Mouse (Mus musculus) ovary, postnatal 36 days (tissue): Measurements from ENCODE around the gene Plod3.
A peak's percentile ranks its signal among the peaks of the same experiment; 100 is the strongest.
"Not testable (repeated sequence)": the region's sequence is repeated elsewhere in the genome, so short reads cannot be mapped to it uniquely, and the experiment has no call there.

ENCODE experiments used
- DNase-seq: peaks from one replicate; pipeline ENCODE4 v3.0.0; 2022; ENCODE audit warnings: low spot score, mixed read lengths

Plod3 gene

DNA sequence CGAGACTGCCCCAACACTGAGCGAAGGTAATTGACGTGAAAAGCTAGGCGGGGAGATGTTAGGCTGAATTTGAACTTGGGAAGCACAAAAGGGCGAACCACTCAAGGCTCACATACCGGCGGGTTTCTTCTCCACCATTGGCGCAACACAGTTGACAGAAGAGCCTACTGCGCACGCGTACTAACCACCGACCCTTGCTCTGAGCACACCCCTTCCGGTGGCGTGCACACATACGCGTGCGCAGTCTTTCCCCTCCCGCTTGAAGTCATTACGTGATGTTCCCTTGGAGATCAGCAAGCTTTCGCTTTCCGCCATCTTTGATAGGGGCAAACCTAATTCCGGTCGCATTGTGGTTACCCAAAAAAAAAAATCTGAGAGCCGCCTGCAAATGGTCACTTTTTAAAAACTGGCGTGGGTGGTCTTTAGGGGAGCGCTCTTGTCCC is at the start of gene Plod3:
TSS of gene Plod3 (plus strand) at position 325 of the 443 bp plus-strand sequence.
- DNase-seq: peak; percentile 93

DNA sequence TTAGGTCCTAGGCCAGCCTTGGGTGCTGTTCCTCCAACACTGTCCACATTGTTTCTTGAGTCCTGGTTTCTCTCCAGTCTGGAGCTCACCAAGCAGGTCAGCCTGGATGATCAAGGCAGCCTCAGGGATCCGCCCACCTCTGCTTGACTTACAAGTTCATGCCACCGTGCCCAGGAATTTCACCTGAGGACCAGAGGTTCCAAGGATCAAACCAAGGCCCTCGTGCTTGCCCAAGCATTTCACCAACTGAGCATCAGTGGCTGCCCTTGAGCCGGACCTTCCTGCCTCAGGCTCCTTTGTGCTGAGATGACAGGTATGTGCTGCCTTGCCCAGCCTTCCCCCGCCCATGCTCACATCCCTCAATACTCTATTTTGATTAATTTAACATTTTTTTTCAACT is 49.2 kb upstream of the Plod3 start:
- no peak for DNase-seq

DNA sequence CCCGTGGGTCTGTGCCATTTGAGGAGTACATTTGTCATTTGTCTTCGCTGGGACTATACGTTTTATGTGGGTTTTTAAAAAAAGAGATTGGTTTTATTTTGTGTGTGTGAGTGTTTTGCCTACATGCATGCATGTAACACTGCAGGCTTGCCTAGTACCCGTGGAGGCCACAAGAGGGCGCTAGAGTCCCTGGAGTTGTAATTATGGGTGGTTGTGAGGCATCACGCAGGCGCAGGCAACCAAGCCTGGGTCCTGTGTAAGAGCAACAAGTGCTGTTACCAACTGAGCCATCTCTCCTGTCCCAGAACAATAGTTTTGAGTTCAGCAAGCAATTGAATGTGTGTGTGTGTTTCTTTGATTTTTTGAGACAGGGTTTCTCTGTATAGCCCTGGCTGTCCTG is 47.5 kb upstream of the Plod3 start:
- DNase-seq: no peak

DNA sequence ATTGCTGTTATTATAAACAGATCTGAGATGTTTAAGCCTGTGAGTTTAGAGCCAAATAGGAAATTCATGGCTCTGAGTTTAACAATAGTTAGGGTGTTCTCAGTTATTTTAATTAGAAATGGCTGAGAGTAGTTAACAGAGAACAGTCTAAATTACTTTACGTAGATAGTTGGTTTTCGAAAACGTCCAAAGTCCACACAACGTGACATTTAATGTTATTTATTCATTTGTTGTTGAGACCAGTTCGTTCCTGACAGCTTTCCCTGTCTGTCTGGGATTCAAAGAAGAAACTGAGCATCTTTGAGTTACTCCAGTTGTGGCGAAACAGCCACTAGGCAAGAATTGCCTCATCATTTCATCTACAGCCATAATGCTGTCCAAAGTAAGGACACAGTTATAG is 46.8 kb upstream of the Plod3 start:
- not testable (repeated sequence) for DNase-seq

DNA sequence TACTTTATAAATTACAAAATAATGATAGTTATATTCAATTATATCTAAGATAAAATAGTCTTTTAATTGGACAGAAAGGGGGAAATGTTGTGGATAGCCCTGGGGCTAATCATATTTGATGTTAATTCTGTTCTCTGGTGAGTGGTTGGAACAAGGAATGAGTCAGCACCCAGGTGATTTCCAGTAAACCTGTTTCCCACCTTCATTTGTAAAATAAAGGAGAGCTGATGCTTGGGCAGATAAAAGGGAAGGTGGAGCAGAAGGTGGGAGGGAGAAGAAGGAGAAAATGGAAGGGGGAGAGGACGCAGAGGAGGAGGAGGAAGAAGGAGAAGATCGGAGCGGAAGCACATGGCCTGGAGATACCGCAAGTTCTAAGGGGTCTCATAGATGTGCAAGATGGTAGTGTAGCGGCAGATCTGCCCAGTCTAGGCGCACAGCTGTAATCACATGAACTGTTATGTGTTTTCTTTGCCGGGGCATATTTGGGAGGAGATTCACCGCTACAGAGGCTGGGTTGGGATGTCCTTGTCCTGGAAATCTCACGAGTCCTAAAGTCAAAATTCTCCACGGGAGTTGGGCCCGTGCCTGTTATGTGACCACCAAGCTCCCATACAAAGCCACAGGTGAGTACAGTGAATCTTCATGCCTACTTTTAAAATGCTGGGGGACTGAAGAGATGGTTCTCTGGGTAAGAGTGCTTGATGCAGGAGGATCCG is 45.8 kb upstream of the Plod3 start:
- DNase-seq: no peak

DNA sequence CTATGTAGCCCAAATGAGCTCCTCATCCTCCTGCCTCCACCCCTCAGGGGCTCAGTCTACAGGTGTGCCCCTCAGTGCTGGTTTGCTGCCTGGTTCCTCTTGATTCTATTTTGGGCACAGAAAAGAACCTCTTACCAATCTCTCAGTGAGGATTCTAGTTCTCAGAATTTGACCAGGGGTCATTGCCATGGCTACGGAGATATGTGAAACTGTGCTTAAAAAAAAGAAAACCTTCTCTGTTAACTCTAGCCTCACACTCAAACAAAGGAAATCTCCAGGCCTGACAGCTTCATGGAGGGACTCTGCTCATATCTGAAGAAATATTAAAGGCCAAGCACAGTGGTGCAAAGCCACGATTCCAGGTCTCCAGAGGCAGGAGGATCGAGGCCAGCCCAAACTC is 44.0 kb upstream of the Plod3 start:
- no peak for DNase-seq

DNA sequence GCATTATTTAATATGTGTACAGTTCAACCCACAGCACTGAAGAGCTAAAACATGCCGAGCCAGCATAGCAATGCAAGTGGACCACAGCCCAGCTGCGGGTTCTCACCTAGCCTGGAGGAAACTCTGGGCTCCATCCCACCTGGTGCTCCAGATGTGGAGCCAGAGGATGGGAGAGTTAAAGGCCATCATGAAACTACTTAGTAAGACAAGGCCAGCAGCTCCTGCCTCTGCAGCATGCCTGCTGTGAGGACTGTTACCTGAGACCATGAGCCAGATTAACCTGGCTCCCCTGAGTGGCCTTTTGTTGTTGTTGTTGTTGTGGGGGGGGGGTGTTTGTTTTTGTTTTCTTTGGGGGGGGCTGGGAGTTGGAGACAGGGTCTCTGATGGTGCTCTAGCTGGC is 43.4 kb upstream of the Plod3 start:
- DNase-seq: no peak

DNA sequence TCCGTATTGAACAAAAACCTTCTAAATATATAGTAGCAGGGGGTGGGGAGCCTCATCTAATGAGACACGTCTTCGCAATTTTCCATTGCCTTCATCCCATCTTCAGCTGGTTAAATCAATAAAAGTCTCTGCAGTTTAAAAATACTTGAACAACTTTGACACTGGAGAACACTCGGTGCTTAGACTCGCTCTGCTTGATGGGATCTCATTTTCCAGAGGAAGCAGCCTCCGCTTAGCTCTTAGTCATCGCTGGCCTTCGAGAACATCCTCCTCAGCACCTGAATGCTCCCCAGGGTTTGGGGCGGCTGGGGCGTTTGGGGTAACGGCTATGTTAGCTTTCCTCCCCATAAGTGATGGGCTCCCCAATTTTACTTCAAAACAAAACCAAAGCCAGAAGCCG is 41.7 kb upstream of the Plod3 start:
- no peak for DNase-seq

DNA sequence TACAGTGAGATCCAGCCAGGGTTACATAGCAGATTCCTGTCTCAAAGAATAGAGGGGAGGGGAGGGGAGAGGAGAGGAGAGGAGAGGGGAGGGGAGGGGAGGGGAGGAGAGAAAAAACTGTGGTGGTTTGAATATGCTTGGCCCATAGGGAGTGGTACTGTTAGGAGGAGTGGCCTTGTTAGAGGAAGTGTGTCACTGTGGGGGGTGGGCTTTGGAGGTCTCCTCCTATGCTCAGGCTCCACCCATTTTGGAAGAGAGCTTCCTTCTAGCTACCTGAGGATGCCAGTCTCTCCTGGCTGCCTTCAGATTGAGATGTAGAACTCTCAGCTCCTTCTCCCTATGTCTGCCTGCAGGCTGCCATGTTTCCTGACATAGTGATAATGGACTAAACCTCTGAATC is 38.9 kb upstream of the Plod3 start:
- DNase-seq: no peak

DNA sequence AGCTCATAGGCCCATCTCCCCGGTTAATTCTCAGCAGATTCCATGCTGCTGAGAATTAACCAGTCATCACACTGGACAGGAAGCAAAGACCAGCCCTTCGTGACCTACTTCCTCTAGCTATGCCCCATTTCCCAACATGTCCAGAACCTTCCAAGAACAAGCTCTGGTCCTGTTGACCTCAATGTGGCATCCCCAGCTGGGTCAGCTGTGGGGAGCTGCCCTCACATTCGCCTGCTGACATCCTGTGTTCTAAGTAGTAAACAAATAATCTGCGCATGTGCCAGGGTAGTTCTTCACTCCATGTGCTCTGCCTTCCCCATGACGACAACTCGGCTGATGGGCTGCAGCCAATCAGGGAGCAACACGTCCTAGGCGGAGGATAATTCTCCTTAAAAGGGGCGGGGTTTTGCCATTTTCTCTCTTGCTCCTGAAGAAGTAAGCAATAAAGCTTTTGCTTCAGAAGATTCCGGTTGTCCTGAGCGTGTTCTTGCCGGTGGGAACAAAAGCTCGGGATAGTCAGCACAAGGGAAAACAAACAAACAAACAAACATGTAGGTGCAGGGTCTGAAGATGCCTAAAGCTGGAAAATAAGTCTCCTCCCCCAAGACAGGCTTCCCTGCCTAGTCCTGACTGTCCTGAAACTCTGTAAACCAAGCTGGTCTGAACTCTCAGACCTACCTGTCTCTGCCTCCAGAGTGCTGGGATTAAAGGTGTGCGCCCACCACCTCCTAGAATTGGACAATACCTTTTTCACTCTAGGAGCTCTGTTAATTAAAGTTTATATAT is 37.1 kb upstream of the Plod3 start:
- not testable (repeated sequence) for DNase-seq

DNA sequence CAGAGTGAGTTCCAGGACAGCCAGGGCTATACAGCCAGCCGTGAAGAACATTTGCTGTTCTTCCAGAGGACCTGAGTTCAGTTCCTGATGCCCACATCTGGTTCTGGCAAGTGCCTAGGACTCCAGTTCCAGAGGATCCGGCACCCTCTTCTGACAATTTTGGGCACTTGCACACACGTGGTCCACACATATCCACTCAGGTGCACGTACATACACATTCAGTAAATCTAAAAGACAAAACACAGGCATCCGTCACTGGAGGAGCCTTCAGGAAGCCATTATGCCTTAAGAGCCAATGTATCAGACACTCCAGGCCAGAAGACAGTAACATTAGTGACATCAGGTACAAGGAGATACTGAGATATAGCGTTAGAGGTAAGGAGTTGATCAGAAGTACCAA is 36.3 kb upstream of the Plod3 start:
- no peak for DNase-seq

DNA sequence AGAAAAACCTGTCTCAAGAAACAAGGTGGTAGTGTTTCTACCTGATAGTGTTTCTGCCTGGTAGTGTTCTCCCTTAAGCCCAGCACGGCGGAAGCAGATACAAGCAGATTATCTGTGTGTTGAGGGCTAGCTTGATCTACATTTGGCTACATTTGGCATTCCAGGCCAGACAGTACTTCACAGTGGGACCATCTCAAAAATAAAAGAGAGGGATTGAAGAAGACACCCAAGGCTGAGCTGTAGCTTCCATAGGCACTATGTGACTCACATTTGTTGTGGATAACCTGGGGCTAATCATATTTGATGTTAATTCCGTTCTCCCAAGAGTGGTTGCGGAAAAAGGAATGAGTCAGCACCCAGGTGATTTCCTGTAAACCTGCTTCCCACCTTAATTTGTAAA is 34.7 kb upstream of the Plod3 start:
- no peak for DNase-seq

DNA sequence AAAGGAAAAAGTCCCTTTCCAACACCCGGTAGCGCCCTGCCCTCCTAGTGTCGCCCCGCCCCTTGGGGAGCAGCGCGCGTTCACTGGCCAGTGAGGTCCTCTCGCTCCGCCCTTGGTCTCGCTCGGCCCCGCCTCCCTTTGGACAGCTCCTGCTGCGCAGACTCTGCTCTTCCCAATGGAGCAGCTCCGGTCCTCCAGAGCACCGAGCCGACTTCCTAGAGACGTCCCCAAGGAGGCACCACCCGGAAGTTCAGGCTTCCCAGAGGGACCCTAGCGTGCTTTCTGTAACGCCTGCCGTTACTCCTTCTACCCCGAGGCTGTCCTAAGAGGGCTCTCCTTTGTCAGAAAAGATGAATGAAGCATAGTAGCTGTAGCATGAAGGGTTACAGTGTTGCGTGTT is 33.8 kb upstream of the Plod3 start, which contains the start of gene Fis1:
TSS of gene Fis1 (plus strand) at position 261 of the 400 bp plus-strand sequence.
- DNase-seq: peak; percentile 97

DNA sequence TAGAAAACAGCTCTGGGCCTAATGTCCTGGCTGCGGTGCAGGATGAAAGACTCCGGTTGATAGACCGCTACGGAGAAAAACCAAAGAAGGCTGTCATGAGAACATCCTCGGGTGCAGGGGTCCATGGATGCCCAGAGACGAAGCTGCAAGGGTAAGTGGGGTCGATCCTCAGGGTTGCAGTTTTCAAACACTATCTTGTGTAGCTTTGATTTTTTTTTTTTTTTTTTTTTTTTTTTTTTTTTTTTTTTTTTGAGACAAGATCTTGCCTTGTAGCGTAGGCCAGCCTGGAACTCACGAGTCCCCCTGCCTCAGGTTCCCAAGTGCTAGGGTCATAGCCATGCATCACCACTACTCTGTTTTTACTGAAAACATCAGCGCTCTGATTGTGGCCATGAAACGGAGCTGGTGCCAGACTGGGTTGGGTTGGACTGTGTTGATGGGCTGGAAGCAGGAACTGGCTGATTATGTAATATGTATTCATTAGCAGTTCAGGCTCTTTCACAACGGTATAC is 33.3 kb upstream of the Plod3 start:
- no peak for DNase-seq

DNA sequence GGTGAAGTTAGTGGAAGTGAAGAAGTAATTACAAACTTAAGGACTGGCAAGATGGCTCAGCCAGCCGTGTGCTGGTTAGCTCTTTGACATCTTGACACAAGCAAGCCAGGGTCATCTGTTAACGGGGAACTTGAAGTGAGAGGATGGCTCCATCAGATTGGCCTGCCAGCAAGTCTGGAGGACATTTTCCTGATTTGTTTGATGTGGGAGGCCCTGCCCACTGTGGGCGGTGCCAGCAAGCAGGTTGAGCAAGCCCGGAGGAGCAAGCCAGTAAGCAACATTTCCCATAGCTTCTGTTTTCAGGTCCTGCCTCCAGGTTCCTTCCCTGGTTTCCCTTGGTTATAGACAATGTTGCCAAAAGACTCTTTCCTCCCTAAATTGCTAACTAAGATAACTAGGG is 31.2 kb upstream of the Plod3 start:
- no peak for DNase-seq

DNA sequence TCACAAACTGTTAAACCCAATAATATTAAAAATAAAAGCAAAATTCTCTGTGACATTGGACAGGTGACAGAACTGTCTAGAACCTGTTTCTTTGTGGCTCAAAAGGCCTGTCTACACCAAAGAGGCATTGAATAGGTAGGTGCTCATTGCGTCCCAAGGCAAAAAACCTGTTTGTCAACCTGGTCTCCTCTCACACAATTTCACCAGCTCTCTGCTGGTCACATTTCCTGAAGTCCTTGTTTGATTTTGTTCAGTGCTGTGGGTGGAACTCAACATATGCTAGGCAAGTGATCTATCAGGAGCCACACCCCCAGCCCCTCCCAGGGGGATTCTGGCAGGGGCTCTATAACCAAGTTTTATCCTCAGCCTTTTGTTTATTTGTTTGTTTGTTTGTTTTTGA is 29.6 kb upstream of the Plod3 start:
- no peak for DNase-seq

DNA sequence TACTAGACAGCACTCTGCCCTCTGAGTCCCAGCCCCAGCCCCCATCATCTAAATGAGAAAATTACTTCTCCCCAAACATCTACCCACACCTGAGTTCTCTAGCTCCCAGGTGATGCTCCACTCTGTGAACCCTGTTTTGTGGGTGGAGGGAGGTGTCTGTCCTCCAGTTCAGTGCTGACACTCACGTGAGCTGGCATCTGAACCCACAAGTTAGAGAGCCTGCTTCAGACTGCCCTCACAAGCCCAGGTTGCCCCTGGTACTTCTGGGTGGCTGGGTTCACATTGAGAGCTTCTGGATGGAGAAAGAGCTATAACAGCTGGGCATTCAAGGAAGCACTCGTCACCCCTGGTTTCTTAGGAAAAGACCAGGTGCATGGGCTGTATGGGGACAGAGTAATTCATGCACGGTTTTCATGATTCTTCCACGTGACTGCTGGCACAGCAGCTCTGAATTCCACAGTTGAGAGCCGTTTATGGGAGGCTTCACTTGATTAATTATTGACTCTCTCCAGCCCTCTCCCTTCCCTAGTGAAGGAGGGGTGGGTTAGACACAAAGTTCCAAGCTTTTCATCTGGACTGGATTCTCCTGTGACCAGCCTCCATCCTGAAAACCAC is 27.7 kb upstream of the Plod3 start:
- DNase-seq: no peak

DNA sequence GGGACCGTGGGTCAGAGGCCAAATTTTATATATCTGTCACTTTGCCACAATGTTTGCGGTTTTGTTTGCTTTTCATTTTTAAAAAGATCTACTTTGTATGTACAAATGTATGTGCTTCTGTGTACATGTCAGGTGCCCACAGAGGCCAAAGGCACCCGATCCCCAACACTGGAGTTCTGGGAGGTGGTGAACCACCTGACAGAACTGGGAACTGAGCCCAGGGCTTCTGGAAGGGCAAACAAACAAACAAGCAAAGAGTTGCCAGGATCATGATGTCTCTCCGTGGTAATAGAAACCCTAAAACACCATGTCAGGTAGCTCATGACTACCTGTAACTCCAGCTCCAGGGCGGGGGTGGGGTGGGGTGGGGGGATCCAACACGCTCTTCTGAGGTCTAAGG is 26.8 kb upstream of the Plod3 start:
- no peak for DNase-seq

DNA sequence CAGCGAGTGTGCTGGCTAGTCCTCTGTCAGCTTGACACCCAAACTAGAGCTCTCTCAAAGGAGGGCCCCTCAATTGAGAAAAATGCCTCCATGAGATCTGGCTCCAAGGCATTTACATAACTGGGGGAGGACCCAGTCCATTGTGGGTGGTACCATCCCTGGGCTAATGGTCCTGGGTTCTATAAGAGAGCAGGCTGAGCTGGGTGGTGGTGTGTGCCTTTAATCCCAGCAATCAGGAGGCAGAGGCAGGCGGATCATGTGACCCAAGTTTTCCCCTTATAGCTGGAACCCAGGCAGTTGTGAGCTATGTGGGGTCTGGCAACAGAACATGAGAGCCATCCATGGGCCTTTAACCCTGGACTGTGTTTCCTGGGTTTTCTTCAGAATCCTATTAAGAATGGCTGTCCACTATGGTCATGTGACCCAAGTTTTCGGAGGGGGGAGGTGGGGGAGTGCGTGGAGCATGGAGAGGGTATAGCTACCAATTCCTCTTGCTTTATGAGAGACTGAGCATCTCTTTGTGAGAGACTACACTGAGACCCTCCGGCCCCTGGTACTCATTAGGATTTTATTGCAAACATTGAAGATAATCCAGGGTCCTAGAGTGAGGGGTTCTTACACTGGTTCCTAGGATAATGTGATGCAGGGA is 25.4 kb upstream of the Plod3 start:
- DNase-seq: no peak

DNA sequence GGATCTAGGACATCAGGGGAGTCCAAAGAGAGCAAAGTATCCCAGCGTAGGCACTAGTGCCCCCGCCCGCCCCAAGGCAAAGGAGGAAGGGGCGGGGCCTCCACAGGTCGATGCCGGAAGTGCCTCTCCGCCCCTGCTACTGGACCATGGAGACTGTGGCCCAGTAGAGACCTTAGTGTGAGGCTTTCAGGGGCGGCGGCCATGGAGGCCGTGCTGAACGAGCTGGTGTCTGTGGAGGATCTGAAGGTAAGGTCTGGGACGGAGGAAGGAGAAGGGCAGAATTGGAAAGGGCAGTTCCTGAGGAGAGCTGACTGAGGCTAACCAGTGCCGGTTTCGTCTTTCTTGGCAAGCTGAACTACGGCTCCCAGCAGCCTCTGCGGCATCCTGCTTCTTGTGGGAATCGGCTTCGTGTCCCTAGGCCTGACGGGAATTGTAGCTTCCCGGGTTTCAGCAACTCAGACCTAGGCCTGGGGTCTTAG is 24.8 kb upstream of the Plod3 start:
- peak; percentile 87 for DNase-seq

DNA sequence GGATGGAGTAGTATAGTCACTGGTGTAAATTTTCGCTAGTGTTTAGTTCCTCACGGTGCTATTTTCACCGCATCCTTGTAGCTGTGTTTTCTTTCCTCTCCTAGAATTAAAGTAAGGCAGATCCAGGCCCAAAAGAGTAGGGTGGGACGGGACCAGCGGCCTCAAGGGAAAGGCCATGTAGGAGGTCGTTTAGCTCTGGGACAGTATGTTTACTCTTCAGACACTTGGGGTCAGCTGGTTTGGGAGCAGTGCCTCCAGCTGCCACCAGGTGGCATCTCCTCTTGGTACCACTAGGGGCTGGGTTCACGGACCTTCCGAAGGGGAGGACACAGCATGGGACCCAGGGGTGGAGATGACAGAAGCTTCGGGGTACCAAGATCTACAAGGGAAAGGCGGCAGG is 24.3 kb upstream of the Plod3 start:
- peak; percentile 72 for DNase-seq

DNA sequence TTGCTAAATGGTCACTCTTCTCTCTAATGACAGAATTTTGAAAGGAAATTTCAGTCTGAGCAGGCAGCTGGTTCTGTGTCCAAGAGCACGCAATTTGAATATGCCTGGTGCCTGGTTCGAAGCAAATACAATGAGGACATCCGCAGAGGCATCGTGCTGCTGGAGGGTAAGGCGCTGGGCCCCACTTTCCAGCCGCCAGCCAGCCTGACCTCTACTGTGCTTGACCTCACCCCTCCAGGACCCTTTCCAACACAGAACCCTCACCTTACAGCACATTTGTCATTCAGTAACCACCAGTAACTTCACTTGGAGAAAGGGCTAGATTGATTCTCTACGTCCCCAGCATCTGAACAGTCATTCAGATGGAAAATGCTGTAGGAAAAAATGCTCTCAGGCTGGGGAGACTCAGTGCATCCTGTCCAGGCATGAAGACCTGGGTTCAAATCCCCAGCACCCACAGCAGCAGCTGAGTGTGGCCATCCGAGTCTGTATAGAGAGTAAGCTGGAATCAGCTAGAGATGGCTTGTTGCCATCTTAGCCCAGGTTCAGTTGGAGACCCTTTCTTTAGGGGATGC is 23.8 kb upstream of the Plod3 start:
- DNase-seq: no peak
